Mouse (Mus musculus): Measurements from ENCODE around the gene Smtnl1.

Smtnl1 gene

GRCm38 (mm10) chr2:84822552-84822951 lies at the start of gene Smtnl1:
Gene Smtnl1, minus strand, starts transcription at chr2:84822652.
- DNase-seq, result no peak

- DNase-seq, result no peak
Measured at GRCm38 (mm10) chr2:84870623-84871160, 48.2 kb upstream of the Smtnl1 start.

- DNase-seq, result no peak
Measured at GRCm38 (mm10) chr2:84868977-84869376, 46.5 kb upstream of the Smtnl1 start.

- peak; percentile 45 to 78 for DNase-seq
Measured at GRCm38 (mm10) chr2:84868521-84868943, 46.1 kb upstream of the Smtnl1 start.

- peak in 1 of 2 experiments; percentile 46 for DNase-seq
Measured at GRCm38 (mm10) chr2:84865616-84866571, 43.4 kb upstream of the Smtnl1 start.

- no peak for DNase-seq
Measured at GRCm38 (mm10) chr2:84862231-84862630, 39.8 kb upstream of the Smtnl1 start.

GRCm38 (mm10) chr2:84861430-84861829 lies 39.0 kb upstream of the Smtnl1 start:
- DNase-seq, result no peak

- DNase-seq, result no peak
Measured at GRCm38 (mm10) chr2:84859991-84860780, 37.7 kb upstream of the Smtnl1 start.

GRCm38 (mm10) chr2:84858551-84858950 lies 36.1 kb upstream of the Smtnl1 start:
- DNase-seq, result no peak

GRCm38 (mm10) chr2:84855732-84856131 lies 33.3 kb upstream of the Smtnl1 start:
- peak; percentile 43 to 60 for DNase-seq

- DNase-seq, result peak; percentile 59 to 80
Measured at GRCm38 (mm10) chr2:84851130-84852040, 28.9 kb upstream of the Smtnl1 start.

- DNase-seq, result no peak
Measured at GRCm38 (mm10) chr2:84850407-84851129, 28.1 kb upstream of the Smtnl1 start.

- DNase-seq, result no peak
Measured at GRCm38 (mm10) chr2:84845226-84845625, 22.8 kb upstream of the Smtnl1 start.

GRCm38 (mm10) chr2:84843654-84844053 lies 21.2 kb upstream of the Smtnl1 start:
- no peak for DNase-seq

- no peak for DNase-seq
Measured at GRCm38 (mm10) chr2:84841905-84842304, 19.5 kb upstream of the Smtnl1 start.

- DNase-seq, result no peak
Measured at GRCm38 (mm10) chr2:84840748-84841563, 18.5 kb upstream of the Smtnl1 start.

GRCm38 (mm10) chr2:84840016-84840747 lies 17.7 kb upstream of the Smtnl1 start:
- DNase-seq, result peak; percentile 30 to 35

- no peak for DNase-seq
Measured at GRCm38 (mm10) chr2:84838993-84839980, 16.8 kb upstream of the Smtnl1 start.

GRCm38 (mm10) chr2:84838593-84838949 lies 16.1 kb upstream of the Smtnl1 start, which contains the start of gene Slc43a1:
Gene Slc43a1, plus strand, starts transcription at chr2:84838850.
- no peak for DNase-seq

Data from kidney, adult 8-10 months (tissue).